Mouse (Mus musculus) intestine, embryonic 14.5 days (tissue): ENCODE measurements at regions not wholly inside any gene's neighbourhood (a gene's known extent, or its start where the extent isn't known, plus 50 kb on each side); places are given as distances from the start of the nearest gene placed in this dataset.
"Not testable (repeated sequence)": the region's sequence is repeated elsewhere in the genome, so short reads cannot be mapped to it uniquely, and the experiment has no call there.

Source experiments
- ATAC-seq: fragments of 200-750 bp; cut with Nextera tagmentation; replicated peaks from 2 replicates; pipeline ENCODE4 v1.8.0; 2017; ENCODE audit warnings: low read depth, moderate number of reproducible peaks, moderate TSS enrichment, moderate library complexity; ENCODE audit not compliant: low FRiP score, low TSS enrichment
- DNase-seq: peaks from one replicate; pipeline ENCODE4 v3.0.0-alpha.2; 2018; ENCODE audit warnings: low spot score
- H3K27ac ChIP-seq: fragments of 300-500 bp; sonication (generic); 2 replicates; pipeline ENCODE4 v1.5.1; 2014; ENCODE audit warnings: low read depth, mild to moderate bottlenecking, control low read depth
- H3K27me3 ChIP-seq: fragments of 300-500 bp; sonication (generic); replicated peaks from 2 replicates; pipeline ENCODE4 v1.6.1; 2014; ENCODE audit warnings: low read length, control low read depth; ENCODE audit not compliant: control insufficient read depth, insufficient read depth
- H3K36me3 ChIP-seq: fragments of 300-500 bp; sonication (generic); 2 replicates; pipeline ENCODE4 v1.6.1; 2014; ENCODE audit warnings: low read length, control low read depth; ENCODE audit not compliant: control insufficient read depth, insufficient read depth
- H3K4me1 ChIP-seq: fragments of 300-500 bp; sonication (generic); replicated peaks from 2 replicates; pipeline ENCODE4 v1.6.1; 2014; ENCODE audit warnings: low read length, control low read depth, mixed read lengths; ENCODE audit not compliant: control insufficient read depth, insufficient read depth
- H3K4me2 ChIP-seq: fragments of 300-500 bp; sonication (generic); 2 replicates; pipeline ENCODE4 v1.6.1; 2014; ENCODE audit warnings: low read length
- H3K4me3 ChIP-seq: fragments of 300-500 bp; sonication (generic); 2 replicates; pipeline ENCODE4 v1.5.1; 2014; ENCODE audit warnings: low read depth, low read length, control low read depth, mixed read lengths
- H3K9ac ChIP-seq: fragments of 300-500 bp; sonication (generic); 2 replicates; pipeline ENCODE4 v1.6.1; 2014; ENCODE audit warnings: mild to moderate bottlenecking, low read length
- H3K9me3 ChIP-seq: fragments of 300-500 bp; sonication (generic); 2 replicates; pipeline ENCODE4 v1.6.1; 2016; ENCODE audit warnings: low read length, control low read depth; ENCODE audit not compliant: control insufficient read depth
- WGBS: fragments of 180-500 bp; shearing (Covaris S2); extraction: QIAGEN DNeasy Blood & Tissue Kit; methylation state at CpG from one replicate; pipeline ENCODE4 v1.1.7; 2014; 5-methylcytosine and 5-hydroxymethylcytosine counted together

- Histone ChIP-seq H3K4me1 (no peaks in the 10 kb centered on the region), H3K36me3 (no peaks in the 10 kb centered on the region), H3K4me2 (no peak overlapping the region), H3K27me3 (no peaks in the 10 kb centered on the region), H3K9me3 (no peaks in the 10 kb centered on the region), H3K4me3 (no peak overlapping the region), H3K27ac (no peak overlapping the region), H3K9ac (no peak overlapping the region)
- WGBS = 50% methylated on average over 1 of the region's 1 CpGs
- ATAC-seq = no peak
- DNase-seq = no peak
Observed at GRCm38 (mm10) chr17:69848306-69848705, 120.6 kb upstream of the Dlgap1 start.

- no peak for DNase-seq
- H3K4me1 ChIP-seq = no peaks in the 10 kb centered on the region
- no peak overlapping the region for H3K27ac ChIP-seq
- no peaks in the 10 kb centered on the region for H3K36me3 ChIP-seq
- H3K9me3 ChIP-seq = no peaks in the 10 kb centered on the region
- no peak overlapping the region for H3K9ac ChIP-seq
- no peak overlapping the region for H3K4me3 ChIP-seq
- H3K27me3 ChIP-seq = no peaks in the 10 kb centered on the region
- no peak overlapping the region for H3K4me2 ChIP-seq
- ATAC-seq = no peak
- 10% methylated on average over 1 of the region's 1 CpGs for WGBS
Observed at GRCm38 (mm10) chr17:69850075-69850474, 118.8 kb upstream of the Dlgap1 start.

DNA sequence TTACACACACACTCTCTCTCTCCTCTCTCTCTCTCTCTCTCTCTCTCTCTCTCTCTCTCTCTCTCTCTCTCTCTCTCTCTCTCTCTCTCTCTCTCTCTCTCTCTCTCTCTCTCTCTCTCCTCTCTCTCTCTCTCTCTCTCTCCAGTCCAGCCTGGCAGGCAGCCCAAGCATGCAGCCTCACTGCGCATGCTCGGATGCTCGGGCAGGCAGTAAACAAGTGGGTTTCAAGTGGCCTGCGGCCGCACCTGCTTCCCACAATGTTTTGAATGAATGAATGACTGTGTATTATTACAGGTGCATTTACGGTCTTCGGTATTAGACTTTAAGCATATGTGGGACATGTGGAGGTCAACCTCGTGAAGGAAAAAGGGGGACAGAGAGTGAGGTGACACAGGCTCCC is 88.9 kb upstream of the Dlgap1 start:
- 88% methylated on average over 8 of the region's 8 CpGs for WGBS
- not testable (repeated sequence) for H3K36me3 ChIP-seq, ATAC-seq, DNase-seq, H3K27ac ChIP-seq, H3K9me3 ChIP-seq, H3K27me3 ChIP-seq, H3K9ac ChIP-seq, H3K4me3 ChIP-seq, H3K4me2 ChIP-seq, H3K4me1 ChIP-seq

GRCm38 (mm10) chr17:69893980-69894379 is 74.9 kb upstream of the Dlgap1 start:
- DNase-seq = no peak
- ATAC-seq = no peak
- no peaks in the 10 kb centered on the region for H3K36me3 ChIP-seq
- H3K4me2 ChIP-seq = no peak overlapping the region
- WGBS = 77% methylated on average over 4 of the region's 4 CpGs
- H3K9me3 ChIP-seq = no peaks in the 10 kb centered on the region
- no peak overlapping the region for H3K9ac ChIP-seq
- H3K27ac ChIP-seq = no peak overlapping the region
- no peaks in the 10 kb centered on the region for H3K4me1 ChIP-seq
- H3K27me3 ChIP-seq = no peaks in the 10 kb centered on the region
- H3K4me3 ChIP-seq = no peak overlapping the region
